Mouse (Mus musculus) liver, embryonic 15.5 days (tissue): Measurements from ENCODE around the gene Zfp638. TPM values are rescaled to one million over a fixed set of nuclear protein-coding genes. Genes with fewer than 3 reads are reported as not detected.

ENCODE experiments used
- polyA plus RNA-seq: library from polyadenylated mRNA; unstranded; fragments of >200 nt; fragmentation: Nextera tagmentation; extraction: Ambion mirVana; gene quantifications from 2 replicates; pipeline ENCODE4 v1.2.1, GENCODE M21; 2015

Gene Zfp638
- polyA plus RNA-seq, 1 experiment from 2014 or later = 16.8 TPM

Other genes with a start within 250 kb of the Zfp638 start
- 10.5 and 17.6 TPM in 2 replicates for gene Clec4f, start 210.9 kb upstream of the Zfp638 start, polyA plus RNA-seq
- gene Cd207, start 189.3 kb upstream of the Zfp638 start, polyA plus RNA-seq = 0.85 and 0.92 TPM in 2 replicates
- gene Vax2, start 155.8 kb upstream of the Zfp638 start, polyA plus RNA-seq = not detected in 2 replicates
- gene Atp6v1b1, start 124.1 kb upstream of the Zfp638 start, polyA plus RNA-seq = not detected in 2 replicates
- not detected in 2 replicates for gene Ankrd53, start 104.5 kb upstream of the Zfp638 start, polyA plus RNA-seq
- gene Tex261, start 91.3 kb upstream of the Zfp638 start, polyA plus RNA-seq = 42.3 and 44.0 TPM in 2 replicates
- gene Nagk, start 72.1 kb upstream of the Zfp638 start, polyA plus RNA-seq = 16.6 and 20.1 TPM in 2 replicates
- gene Paip2b, start 35.4 kb upstream of the Zfp638 start, polyA plus RNA-seq = 3.3 and 3.7 TPM in 2 replicates
- 1.5 and 2.7 TPM in 2 replicates for gene Dysf, start 141.5 kb downstream of the Zfp638 start, polyA plus RNA-seq